Mouse (Mus musculus) cerebellum, postnatal 10 days (tissue): Measurements from ENCODE around the gene Cox7a2.
A peak's percentile ranks its signal among the peaks of the same experiment; 100 is the strongest.

Source experiments
- DNase-seq, 2 experiments: peaks; one replicate each; pipeline ENCODE4 v3.0.0; 2021; ENCODE audit warnings: mixed read lengths in 2 of 2

Gene Cox7a2

DNA sequence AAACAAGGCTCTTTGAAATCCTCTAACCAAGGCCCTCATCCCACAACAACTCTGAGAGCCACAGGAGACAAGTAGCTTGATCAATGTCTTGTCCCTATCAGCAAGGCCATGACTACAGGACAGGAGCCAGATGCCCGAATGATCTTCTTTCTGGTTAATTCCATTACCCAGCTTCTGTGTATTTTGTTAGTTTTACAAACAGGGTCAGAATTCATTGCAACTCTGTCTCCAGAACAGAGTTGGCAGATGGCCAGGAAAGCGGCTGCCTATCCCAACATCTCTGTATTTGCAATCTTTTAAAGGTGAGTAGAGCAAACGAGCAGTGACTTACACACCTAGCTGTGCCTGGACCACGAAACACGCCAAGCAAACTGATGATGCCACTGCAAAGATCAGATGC is 29.4 kb downstream of the Cox7a2 start:
- DNase-seq, result peak; percentile 37 to 60

DNA sequence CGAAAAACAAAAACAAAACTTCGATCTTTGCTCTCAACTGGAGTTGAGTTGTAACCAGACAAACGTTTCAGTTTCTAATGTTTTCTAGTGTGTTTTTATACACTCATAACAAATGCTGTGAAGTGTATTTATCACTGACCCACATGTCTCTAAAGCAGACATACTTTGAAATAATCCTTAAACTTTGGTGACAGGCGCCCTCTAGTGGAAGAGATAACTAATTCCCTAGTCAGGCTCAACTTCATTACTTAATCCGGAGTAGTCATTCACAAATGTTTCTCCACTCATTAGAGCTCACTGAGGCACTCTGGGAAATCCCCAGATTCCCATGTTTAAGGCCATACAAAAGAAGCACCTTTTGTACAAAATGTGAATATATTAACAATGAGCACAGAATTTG is 36.6 kb downstream of the Cox7a2 start:
- DNase-seq, result peak; percentile 56 to 79

DNA sequence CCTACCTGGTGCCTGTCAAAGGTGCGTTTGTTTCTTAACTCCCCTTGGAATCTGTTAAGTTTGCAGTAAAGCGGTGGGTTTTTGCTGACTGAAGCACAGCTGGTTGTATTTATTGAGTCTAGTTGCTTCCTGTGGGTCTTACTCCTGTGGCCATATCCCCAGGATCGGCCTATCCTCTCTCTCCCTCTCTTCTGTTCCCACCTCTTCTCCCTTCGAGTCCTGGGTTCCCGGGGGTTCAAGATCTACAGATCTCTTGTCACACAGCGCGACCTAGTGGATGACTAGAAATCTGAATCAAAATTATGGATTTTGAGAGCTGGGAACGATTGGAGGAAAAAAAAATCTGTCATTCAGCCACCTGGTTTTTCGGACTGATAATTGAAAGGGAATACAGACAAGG is 38.6 kb downstream of the Cox7a2 start:
- DNase-seq, result peak; percentile 89 to 92

DNA sequence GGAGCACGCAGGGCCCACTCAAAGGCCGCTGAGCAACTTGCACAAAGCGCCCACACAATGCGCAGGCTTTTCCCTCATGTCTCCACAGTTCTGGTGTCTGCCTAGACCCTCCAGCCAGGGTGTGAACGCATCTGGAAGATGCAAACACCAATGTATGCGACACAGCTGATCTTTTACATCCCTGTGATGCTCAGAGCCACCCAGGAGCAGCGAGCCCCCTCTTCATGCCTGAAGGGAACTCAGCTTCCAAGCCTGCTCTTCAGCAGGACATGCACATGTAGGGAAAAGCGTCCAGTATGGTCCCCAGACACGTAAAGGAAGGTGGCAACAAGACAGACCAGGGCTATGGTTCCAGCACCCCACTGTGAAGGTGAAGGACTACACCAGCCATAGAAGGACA is 39.5 kb downstream of the Cox7a2 start:
- DNase-seq, result peak; percentile 14 to 22

DNA sequence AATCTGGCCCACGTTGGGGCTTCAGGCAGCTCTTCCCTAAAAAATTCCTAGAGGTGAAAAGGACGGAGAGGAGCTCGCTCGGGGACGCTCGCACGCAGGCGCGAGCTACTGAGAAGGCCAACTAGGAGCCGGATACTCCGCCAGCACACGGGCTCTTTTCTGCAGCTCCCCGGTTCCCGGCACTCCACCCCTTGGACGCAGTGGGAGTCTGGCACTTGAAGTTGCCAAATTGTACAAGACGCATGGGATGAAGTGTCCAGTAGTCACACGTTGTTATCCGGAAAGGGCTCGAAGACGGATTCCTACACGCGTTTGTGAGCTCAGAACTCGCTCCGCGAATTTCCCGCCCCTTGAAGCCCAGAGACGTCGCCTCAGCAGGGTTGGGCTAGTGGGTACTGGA is 40.2 kb downstream of the Cox7a2 start:
- peak; percentile 51 to 59 for DNase-seq

DNA sequence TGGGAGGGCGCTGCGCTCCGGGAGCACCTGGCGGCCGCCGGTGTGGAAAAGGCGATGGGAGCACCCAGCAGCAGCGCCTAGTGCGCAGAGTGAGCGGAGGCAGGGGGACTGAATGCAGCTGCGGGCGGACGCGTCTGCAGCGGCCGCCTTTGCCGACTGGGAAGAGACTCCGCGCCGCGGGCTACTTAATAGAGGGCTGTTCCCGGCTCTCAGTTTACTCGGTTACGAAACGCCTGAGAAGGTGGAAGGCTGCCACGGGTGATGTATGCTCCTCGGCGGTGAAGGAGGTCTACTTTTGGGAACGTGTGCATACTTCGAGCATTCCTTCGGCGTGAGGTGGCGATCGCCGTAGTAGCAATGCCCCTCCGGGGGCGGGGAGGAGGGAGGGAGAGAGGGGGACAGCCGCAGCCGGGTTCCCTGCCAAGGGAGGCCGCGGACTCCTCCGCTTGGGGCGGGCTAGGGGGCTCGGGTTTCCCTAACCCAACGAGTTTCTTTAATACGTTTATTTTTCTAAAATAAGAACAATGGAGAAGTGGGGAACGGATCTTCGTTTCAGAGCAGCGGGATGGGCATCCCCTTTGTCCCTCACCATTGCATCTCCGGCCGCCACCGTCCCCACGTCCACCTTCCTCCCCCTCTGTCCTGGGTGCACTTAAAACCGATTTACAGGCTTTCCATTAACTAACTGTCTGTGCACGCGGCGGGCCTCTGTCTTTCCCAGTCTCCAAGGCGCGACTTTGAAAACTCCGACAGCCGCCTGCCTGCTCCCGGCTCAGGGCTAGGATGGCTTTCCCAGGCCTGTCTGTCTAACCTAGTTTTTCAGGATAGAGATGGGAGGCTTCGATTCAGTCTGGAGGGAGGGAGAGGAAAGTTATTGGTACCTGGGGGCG is 41.0 kb downstream of the Cox7a2 start, which contains the start of gene Col12a1:
TSS of gene Col12a1 (minus strand) at position 351 of the 890 bp plus-strand sequence.
- DNase-seq, result peak; percentile 65 to 73

DNA sequence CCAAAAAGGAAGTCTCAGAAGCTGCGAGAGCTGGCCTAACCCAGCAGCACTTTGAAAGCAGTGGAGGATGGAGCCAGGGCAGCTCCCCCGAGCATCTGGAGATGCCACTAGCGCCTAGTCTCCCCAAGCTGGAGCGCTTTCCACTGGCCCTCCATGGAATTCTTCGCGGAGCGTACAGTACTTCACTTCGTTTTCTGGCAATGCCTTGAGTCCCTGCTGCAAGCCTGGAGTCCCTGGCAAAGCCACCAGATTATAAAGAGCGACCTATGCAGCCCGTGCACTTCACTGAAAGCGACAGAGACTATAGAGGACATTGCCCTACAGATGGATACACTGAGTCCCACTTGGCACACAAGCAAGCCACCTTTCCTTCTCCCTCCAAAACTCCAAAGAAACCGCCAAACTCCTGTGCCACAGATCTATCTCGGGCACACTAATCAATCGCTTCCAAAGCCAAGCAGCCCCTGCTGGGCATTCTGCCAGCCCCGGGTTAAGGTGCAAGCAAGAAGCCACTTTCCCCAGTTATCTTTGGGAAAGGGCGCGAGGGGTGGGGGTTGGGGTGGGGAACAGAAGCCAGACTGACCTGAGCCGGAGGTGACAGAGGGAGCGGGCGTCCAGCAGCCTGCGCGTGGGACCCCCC is 41.7 kb downstream of the Cox7a2 start:
- DNase-seq, result peak; percentile 66 to 70

DNA sequence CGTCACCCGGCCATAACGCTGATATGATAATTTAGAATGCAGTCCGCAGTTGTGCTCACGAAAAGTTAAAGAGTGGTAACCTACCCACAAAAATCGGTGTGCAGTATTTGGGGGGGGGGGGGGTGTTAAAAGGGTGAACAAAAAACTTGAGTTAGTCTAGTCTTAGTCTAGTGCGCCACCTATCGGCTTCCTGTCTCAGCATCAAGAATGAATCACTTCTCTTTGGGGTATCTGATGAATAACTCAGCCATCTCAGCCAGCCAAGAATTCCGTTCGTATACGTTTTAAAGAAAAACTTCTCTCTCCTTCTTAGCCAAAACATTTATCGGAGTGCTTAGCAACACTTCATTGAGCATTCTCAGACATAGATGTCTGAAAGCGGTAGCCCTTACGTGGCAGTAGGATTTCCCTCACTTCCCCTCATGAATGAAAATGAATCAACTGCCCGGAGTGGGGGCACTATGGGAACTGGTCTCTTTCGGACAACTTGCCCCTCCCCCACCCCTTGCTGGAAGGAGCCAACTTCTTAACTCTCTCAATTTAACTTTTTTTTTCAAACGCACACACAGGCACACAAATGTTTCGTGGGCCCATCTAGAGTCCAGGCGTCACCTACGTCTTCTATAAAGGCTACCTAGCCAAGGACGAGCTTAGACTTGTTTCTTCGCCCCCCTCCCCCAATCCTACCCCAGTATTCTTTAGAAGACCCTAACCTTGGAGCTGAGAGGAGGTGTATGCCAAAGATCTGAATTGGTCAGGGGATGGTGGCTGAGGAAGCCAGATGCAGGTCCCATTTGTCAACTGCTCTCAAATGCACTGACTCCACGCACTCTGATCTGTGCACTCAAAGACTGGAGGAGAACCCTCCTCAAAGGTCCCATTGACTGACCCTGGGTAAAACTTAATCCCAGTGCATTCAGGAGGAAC is 42.5 kb downstream of the Cox7a2 start:
- peak; percentile 93 to 96 for DNase-seq

DNA sequence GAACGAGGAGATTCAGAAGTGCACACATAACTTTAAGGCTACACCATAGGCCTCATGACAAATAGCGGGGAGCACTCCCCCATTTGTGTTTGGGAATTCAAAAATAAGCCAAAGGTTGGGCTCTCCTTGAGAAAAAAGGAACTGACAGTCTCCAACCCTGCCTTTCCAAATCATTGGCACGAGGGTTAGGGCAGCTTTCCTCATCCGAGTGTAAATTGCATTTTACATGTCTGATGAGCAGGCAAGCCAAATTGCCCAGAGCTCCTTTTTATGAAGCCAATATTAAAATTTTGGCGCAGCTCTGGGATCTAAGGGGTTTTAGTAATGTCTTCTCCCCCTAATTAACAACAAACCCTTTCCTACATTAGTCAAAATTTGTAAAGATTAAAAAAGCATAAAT is 43.2 kb downstream of the Cox7a2 start:
- DNase-seq, result peak; percentile 62 to 67

DNA sequence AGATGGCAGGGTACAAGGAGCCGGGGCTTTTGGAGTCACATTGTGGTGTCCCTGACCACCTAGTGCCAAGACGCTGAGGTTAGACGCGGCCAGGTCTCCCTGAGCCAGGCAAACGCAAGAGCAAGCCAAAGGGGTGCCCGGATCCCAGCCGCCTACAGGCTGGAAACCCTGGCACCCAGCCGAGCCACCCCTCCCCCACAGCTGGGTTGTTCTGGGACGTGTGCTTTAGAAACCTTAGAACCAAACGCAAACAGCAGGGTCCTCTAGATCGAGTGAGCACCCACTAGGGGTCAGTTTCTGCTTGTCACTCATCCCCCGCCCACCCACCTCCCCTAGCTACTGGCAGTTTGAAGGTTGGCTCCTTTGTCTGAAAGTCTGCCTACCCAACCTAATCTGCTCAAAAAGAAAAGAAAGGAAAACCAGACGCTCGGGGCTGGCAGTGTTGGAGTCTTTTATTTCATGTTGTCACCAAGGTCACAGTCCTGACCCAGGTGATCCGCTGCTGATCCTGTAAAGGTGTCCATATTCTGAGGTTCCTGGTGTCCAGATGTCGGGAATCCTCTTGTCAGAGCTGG is 45.1 kb downstream of the Cox7a2 start:
- DNase-seq, result peak; percentile 93
